Mouse (Mus musculus) splenic B cell, adult 2 months (primary cell): ENCODE measurements around the gene Cdc42.
A peak's percentile ranks its signal among the peaks of the same experiment; 100 is the strongest.

Experiments
- DNase-seq: peaks from one replicate; pipeline ENCODE4 v3.0.0-alpha.2; 2011; ENCODE audit warnings: low read depth, low spot score
- H3K27me3 ChIP-seq: 2 replicates; pipeline ENCODE4 v1.6.1; 2012; ENCODE audit warnings: mild to moderate bottlenecking, low read length, moderate library complexity, mixed read lengths; ENCODE audit not compliant: control insufficient read depth, poor library complexity, insufficient read depth, severe bottlenecking
- H3K36me3 ChIP-seq: 2 replicates; pipeline ENCODE4 v1.6.1; 2012; ENCODE audit warnings: mild to moderate bottlenecking, low read length, moderate library complexity, mixed read lengths; ENCODE audit not compliant: control insufficient read depth, poor library complexity, insufficient read depth, severe bottlenecking

The Cdc42 gene

DNA sequence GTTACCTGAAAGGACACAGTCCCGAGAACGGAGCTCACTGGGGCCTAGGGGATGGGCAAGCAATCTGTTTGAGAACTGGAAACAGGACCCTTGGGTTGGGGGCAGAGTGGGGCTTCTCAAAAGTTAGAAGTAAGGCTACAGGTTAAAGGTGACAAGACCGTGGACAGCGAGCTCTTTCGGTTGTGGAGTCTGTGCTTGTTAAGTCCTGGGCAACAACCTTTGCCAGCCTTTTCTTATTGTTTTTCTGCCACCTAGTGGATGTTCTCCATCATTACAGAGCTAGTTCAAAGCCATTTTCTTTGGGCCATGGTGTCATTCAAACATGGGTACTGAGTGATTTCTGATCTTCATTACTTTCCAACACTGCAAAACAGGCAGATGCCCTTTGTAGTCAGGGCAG is 49.1 kb downstream of the Cdc42 start:
- Histone ChIP-seq H3K36me3 (peaks cover 2% of the 10 kb centered on the region; the same call in 1 of the 2 replicates), H3K27me3 (no peaks in the 10 kb centered on the region)
- peak; percentile 57 for DNase-seq

GRCm38 (mm10) chr4:137306991-137307706 is 50.4 kb downstream of the Cdc42 start:
- H3K27me3 ChIP-seq: no peaks in the 10 kb centered on the region
- DNase-seq: no peak
- H3K36me3 ChIP-seq: no peaks in the 10 kb centered on the region

- no peaks in the 10 kb centered on the region for H3K36me3 ChIP-seq
These were observed 51.0 kb downstream of the Cdc42 start for GRCm38 (mm10) chr4:137306577-137306888.

DNA sequence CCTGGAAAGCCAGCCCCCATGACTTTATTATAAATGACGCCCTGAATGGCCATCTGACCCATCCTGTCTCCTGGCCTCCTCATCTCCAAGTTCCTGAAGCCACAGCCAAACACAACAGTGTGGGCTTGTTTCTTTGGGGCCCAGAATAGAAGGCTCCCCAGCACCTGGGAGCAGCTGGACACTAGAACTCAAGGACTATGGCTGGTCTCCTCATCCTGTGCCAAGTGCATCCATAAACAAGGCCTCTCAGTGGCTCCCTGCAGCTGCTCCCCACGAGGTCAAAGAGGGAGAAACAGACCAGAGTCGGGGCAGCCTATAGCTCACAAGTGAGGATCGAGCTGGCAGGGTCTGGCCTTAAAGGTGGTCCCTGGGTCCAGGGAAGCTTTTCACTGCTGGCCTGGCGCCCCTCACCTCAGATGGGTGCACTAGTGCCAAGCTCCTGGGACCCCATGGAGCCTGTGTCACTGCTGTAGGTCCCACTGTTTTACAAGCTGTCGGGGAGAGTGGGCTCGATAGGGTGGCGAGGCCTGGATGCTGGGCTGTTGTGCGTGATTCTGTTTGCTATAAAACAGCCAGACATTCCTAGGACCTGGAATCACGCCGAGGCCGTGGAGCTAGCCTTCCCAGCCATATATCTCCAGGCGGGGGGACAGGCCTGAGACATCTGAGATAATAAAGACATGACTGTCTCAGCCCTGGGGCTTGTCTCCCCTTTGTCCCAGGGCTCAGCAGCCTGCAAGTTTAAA is 51.5 kb downstream of the Cdc42 start:
- no peak for DNase-seq
- H3K27me3 ChIP-seq: no peaks in the 10 kb centered on the region
- no peaks in the 10 kb centered on the region for H3K36me3 ChIP-seq

More at GRCm38 (mm10) chr4:137306577-137306888, 51.0 kb downstream of the Cdc42 start:
- no peaks in the 10 kb centered on the region for H3K27me3 ChIP-seq
- no peak for DNase-seq

- no peaks in the 10 kb centered on the region for H3K36me3 ChIP-seq
- no peaks in the 10 kb centered on the region for H3K27me3 ChIP-seq
- no peak for DNase-seq
These were observed 52.5 kb downstream of the Cdc42 start for GRCm38 (mm10) chr4:137305066-137305465.

DNA sequence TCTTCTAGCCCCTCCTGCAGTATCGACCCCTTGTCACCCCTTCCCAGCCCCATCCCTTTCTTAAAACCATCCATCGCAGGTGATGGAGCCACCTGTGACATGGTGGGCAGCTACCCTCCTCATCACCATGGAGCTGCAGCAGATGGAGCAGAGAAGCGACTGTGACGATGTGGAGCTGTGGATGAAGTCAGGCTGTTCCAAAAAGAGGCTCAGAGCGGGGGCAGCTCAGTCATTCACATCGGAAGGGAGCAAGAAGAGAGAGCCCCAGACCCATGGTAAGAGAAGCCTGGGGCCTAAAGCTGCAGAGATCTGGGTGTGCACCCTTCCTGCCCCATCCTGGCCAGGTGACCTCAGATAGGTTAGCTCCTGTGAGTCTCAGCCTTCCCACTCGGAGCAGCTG is 53.4 kb downstream of the Cdc42 start:
- Histone ChIP-seq H3K36me3 (no peaks in the 10 kb centered on the region), H3K27me3 (no peaks in the 10 kb centered on the region)
- no peak for DNase-seq

GRCm38 (mm10) chr4:137301635-137302034 is 55.9 kb downstream of the Cdc42 start:
- no peaks in the 10 kb centered on the region for H3K36me3 ChIP-seq
- no peaks in the 10 kb centered on the region for H3K27me3 ChIP-seq
- no peak for DNase-seq

- no peak for DNase-seq
- H3K36me3 ChIP-seq: no peaks in the 10 kb centered on the region
These were observed 57.3 kb downstream of the Cdc42 start for GRCm38 (mm10) chr4:137300227-137300626.

DNA sequence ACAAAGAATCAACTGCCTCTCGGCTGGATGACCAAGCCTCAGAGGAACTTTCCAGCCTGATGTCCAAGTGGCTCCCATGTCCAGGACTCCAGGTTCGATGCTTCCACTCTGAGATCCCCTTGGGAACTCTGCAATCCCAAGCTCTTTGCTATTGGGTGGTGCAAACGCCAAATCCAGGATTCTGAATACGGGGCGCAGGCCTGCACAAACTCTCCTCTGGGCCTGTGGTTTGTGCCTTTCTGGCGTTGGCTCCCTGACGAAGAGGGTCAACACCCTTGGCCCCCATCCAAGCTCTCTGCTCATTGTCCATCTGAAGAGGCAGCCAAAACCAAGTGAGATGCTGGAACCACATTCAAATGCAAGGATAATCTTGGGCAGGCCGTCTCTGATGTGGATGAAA is 59.1 kb downstream of the Cdc42 start:
- no peak for DNase-seq
- Histone ChIP-seq H3K36me3 (no peaks in the 10 kb centered on the region), H3K27me3 (no peaks in the 10 kb centered on the region)

More at GRCm38 (mm10) chr4:137300227-137300626, 57.3 kb downstream of the Cdc42 start:
- H3K27me3 ChIP-seq: no peaks in the 10 kb centered on the region

DNA sequence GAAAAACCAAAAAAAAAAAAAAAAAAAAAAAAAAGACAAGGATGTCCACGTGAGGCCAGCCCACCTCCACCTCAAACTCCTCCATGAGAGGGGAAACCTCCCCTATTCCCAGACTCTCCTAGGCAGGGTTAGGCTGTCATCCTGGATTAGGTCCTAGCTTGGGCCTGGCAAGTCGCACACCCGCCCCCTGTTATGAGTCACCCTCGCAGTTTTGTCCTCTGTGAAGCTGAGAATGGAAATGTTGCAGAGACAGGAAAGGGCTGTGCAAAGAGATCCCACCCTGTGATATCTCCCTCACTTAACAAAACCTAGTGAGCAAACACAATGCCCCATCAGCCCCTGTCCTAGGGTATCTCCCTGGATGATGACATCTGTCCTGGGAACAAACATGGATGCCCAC is 59.9 kb downstream of the Cdc42 start:
- Histone ChIP-seq H3K36me3 (no peaks in the 10 kb centered on the region), H3K27me3 (no peaks in the 10 kb centered on the region)
- DNase-seq: no peak

DNA sequence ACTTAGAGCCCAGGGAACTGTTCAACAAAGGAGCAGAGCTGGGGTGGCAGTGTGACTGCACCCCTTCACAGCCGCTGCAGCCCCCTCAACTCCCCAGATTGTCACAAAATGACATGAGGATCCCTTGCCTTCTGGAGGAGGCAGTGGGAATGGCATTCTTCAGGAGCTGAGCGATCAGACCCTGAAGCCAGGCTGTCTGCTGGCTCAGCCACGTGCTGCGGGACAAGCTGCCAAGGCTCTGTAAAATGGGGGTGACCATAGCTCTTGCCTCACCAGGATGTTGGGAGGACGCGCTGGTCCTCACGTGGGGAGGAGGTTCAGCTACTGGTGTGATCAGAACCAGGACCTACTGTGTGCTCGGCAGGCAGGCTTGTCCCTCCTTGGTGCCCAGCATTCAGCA is 62.6 kb downstream of the Cdc42 start:
- H3K36me3 ChIP-seq: no peaks in the 10 kb centered on the region
- DNase-seq: no peak
- H3K27me3 ChIP-seq: no peaks in the 10 kb centered on the region

DNA sequence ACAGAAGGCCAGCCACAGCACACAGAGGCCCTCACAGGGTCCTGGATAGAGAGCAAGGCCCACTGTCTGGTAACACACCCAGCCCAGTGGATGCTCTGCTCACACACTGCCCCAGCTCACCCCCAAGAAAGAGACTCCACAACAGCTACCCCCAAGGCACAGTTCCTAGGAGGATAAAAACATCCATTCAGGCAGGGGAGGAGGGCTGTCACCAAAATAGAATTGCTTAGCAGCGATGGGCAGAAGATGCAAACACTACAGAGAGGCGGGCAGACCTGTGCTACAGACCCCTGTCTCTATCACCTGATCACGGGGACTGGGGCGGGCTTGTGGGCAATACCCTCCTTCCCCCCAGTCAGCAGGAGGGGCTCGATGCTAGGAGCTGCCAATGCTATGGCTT is 63.0 kb downstream of the Cdc42 start:
- Histone ChIP-seq H3K27me3 (no peaks in the 10 kb centered on the region), H3K36me3 (no peaks in the 10 kb centered on the region)
- DNase-seq: no peak

GRCm38 (mm10) chr4:137294032-137294431 is 63.5 kb downstream of the Cdc42 start:
- DNase-seq: no peak
- Histone ChIP-seq H3K27me3 (no peaks in the 10 kb centered on the region), H3K36me3 (no peaks in the 10 kb centered on the region)

DNA sequence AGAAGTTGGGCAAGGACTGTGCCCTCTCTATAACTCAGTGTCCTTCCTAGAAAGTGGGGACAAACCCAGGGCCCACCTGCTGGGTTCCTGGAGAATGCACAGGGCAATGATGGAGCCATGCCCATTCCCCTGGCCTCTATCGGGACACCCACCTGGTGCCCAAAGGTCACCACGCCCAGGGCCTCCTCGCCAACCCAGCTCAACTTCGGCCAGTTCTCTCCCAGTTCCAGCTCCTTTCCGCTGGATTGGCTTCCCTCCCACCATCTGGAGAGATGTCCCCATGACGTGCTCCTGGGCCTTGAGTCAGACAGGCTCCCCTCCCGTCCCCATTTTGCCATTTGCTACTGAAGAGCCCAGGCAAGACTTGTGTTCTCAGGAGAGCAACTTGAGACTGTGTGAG is 64.9 kb downstream of the Cdc42 start:
- H3K36me3 ChIP-seq: no peaks in the 10 kb centered on the region
- no peaks in the 10 kb centered on the region for H3K27me3 ChIP-seq
- DNase-seq: no peak

- Histone ChIP-seq H3K27me3 (no peaks in the 10 kb centered on the region), H3K36me3 (no peaks in the 10 kb centered on the region)
- DNase-seq: no peak
These were observed 67.3 kb downstream of the Cdc42 start for GRCm38 (mm10) chr4:137290250-137290649.
